Mouse (Mus musculus) heart, embryonic 11.5 days (tissue): ENCODE results near the gene Dcun1d5. TPM values are rescaled to one million over a fixed set of nuclear protein-coding genes. Genes with fewer than 3 reads are reported as not detected.
A peak's percentile ranks its signal among the peaks of the same experiment; 100 is the strongest.

Experiments
- ATAC-seq: fragments of 200-750 bp; cut with Nextera tagmentation; replicated peaks from 2 replicates; pipeline ENCODE4 v1.8.0; 2017; ENCODE audit warnings: moderate library complexity; ENCODE audit not compliant: insufficient number of reproducible peaks, low FRiP score, low TSS enrichment
- H3K27ac ChIP-seq: fragments of 300-500 bp; sonication (generic); 2 replicates; pipeline ENCODE4 v1.5.1; 2014; ENCODE audit warnings: mild to moderate bottlenecking, low read depth, low read length
- H3K27me3 ChIP-seq: fragments of 300-500 bp; sonication (generic); 2 replicates; pipeline ENCODE4 v1.6.1; 2014; ENCODE audit warnings: mild to moderate bottlenecking, low read length, mixed read lengths; ENCODE audit not compliant: control insufficient read depth, insufficient read depth
- H3K36me3 ChIP-seq: fragments of 300-500 bp; sonication (generic); 2 replicates; pipeline ENCODE4 v1.6.1; 2014; ENCODE audit warnings: mild to moderate bottlenecking, low read length, moderate library complexity, mixed read lengths; ENCODE audit not compliant: control insufficient read depth, insufficient read depth
- H3K4me1 ChIP-seq: fragments of 300-500 bp; sonication (generic); 2 replicates; pipeline ENCODE4 v1.6.1; 2014; ENCODE audit warnings: low read length; ENCODE audit not compliant: control insufficient read depth, insufficient read depth
- H3K4me2 ChIP-seq: fragments of 300-500 bp; sonication (generic); 2 replicates; pipeline ENCODE4 v1.6.1; 2014; ENCODE audit warnings: mild to moderate bottlenecking, moderate library complexity
- H3K4me3 ChIP-seq: fragments of 300-500 bp; sonication (generic); 2 replicates; pipeline ENCODE4 v1.5.1; 2014; ENCODE audit warnings: low read depth, low read length
- H3K9ac ChIP-seq: fragments of 300-500 bp; sonication (generic); 2 replicates; pipeline ENCODE4 v1.6.1; 2014; ENCODE audit warnings: mild to moderate bottlenecking, low read depth, low read length, moderate library complexity
- H3K9me3 ChIP-seq: fragments of 300-500 bp; sonication (generic); replicated peaks from 2 replicates; pipeline ENCODE4 v1.6.1; 2016; ENCODE audit warnings: low read length; ENCODE audit not compliant: control insufficient read depth
- WGBS: fragments of 180-500 bp; shearing (Covaris S2); extraction: QIAGEN DNeasy Blood & Tissue Kit; methylation state at CpG from one replicate; pipeline ENCODE4 v1.1.7; 2014; ENCODE audit not compliant: insufficient replicate concordance; 5-methylcytosine and 5-hydroxymethylcytosine counted together
- polyA plus RNA-seq: library from polyadenylated mRNA; unstranded; fragments of >200 nt; fragmentation: Nextera tagmentation; extraction: Ambion mirVana; gene quantifications from 2 replicates; pipeline ENCODE4 v1.2.1, GENCODE M21; 2014

The Dcun1d5 gene
- 94.1 and 97.6 TPM in 2 replicates for polyA plus RNA-seq

- peak within 1 kb of the TSS; percentile 95 for H3K4me3 ChIP-seq
- ATAC-seq, result peak; percentile 99
- peaks cover 2% of the 10 kb centered on the region; the same call in 1 of the 2 replicates for H3K4me1 ChIP-seq
- peak within 1 kb of the TSS; percentile 90 for H3K9ac ChIP-seq
- WGBS, result under 1% methylated on average over 62 of the region's 62 CpGs
- peak within 1 kb of the TSS; percentile 95 for H3K27ac ChIP-seq
- H3K27me3 ChIP-seq, result no peaks in the 10 kb centered on the region
- H3K36me3 ChIP-seq, result no peaks in the 10 kb centered on the region
- H3K9me3 ChIP-seq, result no peaks in the 10 kb centered on the region
- H3K4me2 ChIP-seq, result peak within 1 kb of the TSS; percentile 82
Observed at GRCm38 (mm10) chr9:7184172-7184896, at the start of gene Dcun1d5, which contains the start of gene Dync2h1. Dcun1d5 (plus strand) TSS chr9:7184520. Dync2h1 (minus strand) TSS chr9:7184446.

- H3K27ac ChIP-seq, result no peak overlapping the region
- H3K4me2 ChIP-seq, result no peak overlapping the region
- no peak overlapping the region for H3K4me3 ChIP-seq
- no peak overlapping the region for H3K9ac ChIP-seq
- no peaks in the 10 kb centered on the region for H3K27me3 ChIP-seq
- 78% methylated on average over 2 of the region's 2 CpGs for WGBS
- no peak for ATAC-seq
- H3K36me3 ChIP-seq, result no peaks in the 10 kb centered on the region
- no peaks in the 10 kb centered on the region for H3K9me3 ChIP-seq
- no peaks in the 10 kb centered on the region for H3K4me1 ChIP-seq
Observed at GRCm38 (mm10) chr9:7154391-7154790, 29.9 kb upstream of the Dcun1d5 start.

- H3K4me2 ChIP-seq, result no peak overlapping the region
- H3K27me3 ChIP-seq, result no peaks in the 10 kb centered on the region
- H3K27ac ChIP-seq, result no peak overlapping the region
- H3K4me3 ChIP-seq, result no peak overlapping the region
- H3K9ac ChIP-seq, result no peak overlapping the region
- ATAC-seq, result no peak
- H3K4me1 ChIP-seq, result no peaks in the 10 kb centered on the region
- WGBS, result 87% methylated on average over 7 of the region's 7 CpGs
- H3K36me3 ChIP-seq, result no peaks in the 10 kb centered on the region
- H3K9me3 ChIP-seq, result no peaks in the 10 kb centered on the region
Observed at GRCm38 (mm10) chr9:7158605-7159004, 25.7 kb upstream of the Dcun1d5 start.

DNA sequence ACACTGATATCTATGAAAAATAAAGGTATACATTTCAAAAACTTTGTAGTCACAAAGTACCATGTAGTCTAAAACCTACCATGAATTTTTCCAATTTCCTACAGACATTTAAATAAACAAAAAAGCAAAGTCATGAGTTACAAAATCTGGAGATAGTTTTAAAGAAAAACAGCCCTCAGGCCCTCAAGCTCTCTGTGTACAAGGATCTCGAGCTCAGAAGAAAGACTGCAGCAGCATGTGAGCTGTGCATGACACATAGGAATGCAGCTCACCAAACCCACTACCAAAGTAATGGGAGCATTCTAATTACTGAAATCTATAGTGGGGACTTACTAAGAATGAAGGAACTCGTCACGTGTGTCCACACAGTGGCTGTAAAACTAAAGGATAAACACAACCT, 24.6 kb upstream of the Dcun1d5 start:
- ATAC-seq, result no peak
- Histone ChIP-seq H3K9me3 (no peaks in the 10 kb centered on the region), H3K9ac (no peak overlapping the region), H3K4me2 (no peak overlapping the region), H3K27ac (no peak overlapping the region), H3K36me3 (no peaks in the 10 kb centered on the region), H3K27me3 (no peaks in the 10 kb centered on the region), H3K4me3 (no peak overlapping the region), H3K4me1 (no peaks in the 10 kb centered on the region)
- 71% methylated on average over 3 of the region's 3 CpGs for WGBS

DNA sequence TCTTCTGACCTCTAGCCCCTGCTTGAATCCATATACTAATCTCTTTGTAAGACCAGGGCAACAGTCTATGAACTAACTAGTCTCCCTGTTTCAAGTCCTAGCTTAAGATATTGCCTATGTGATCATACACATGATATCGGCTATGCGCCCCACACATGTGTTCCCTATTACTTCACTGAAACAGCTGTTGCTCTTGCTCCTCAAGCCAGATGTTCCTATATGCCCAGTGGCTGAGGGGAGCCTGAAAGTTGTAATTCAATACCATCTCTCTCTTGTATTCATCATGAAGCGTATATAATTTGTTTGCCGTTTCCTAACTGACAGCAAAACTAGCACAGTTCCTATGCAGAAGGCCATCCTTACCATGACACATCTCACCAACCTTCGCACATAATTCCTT, 23.6 kb upstream of the Dcun1d5 start:
- ATAC-seq, result no peak
- no peaks in the 10 kb centered on the region for H3K4me1 ChIP-seq
- 88% methylated on average over 5 of the region's 5 CpGs for WGBS
- H3K36me3 ChIP-seq, result no peaks in the 10 kb centered on the region
- no peak overlapping the region for H3K4me2 ChIP-seq
- no peaks in the 10 kb centered on the region for H3K27me3 ChIP-seq
- H3K27ac ChIP-seq, result no peak overlapping the region
- H3K9me3 ChIP-seq, result no peaks in the 10 kb centered on the region
- no peak overlapping the region for H3K4me3 ChIP-seq
- no peak overlapping the region for H3K9ac ChIP-seq

DNA sequence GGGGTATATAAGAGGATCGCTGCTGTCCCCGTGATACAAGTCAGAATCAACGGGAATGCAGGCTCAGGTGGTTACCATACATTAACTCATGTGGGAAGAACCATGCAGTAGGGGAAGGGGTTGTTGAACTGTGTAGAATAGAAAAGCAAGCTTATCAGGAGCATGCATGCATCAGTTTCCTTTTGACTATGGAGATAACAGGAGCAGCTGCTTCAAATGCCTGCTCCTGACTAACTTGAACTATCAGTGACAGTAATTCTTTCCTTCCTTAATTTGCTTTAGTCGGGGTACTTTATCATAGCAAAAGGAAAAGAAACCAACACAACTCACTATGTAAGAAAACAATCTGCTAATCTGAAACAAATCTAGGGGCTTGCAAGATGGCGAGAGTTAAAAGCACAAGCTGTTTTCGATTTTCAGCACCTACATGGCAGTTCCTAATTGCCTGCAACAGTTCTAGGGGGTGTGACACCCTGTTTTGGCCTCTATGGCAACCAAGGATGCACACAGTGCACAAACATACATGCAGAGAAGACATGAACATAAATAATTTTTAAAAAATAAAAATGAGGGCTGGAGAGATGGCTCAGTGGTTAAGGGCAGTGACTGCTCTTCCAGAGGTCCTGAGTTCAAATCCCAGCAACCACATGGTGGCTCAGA, 16.9 kb upstream of the Dcun1d5 start:
- H3K4me2 ChIP-seq, result no peak overlapping the region
- no peaks in the 10 kb centered on the region for H3K9me3 ChIP-seq
- no peak for ATAC-seq
- H3K36me3 ChIP-seq, result no peaks in the 10 kb centered on the region
- H3K4me3 ChIP-seq, result no peak overlapping the region
- H3K4me1 ChIP-seq, result no peaks in the 10 kb centered on the region
- no peaks in the 10 kb centered on the region for H3K27me3 ChIP-seq
- no peak overlapping the region for H3K9ac ChIP-seq
- 71% methylated on average over 6 of the region's 6 CpGs for WGBS
- H3K27ac ChIP-seq, result no peak overlapping the region

DNA sequence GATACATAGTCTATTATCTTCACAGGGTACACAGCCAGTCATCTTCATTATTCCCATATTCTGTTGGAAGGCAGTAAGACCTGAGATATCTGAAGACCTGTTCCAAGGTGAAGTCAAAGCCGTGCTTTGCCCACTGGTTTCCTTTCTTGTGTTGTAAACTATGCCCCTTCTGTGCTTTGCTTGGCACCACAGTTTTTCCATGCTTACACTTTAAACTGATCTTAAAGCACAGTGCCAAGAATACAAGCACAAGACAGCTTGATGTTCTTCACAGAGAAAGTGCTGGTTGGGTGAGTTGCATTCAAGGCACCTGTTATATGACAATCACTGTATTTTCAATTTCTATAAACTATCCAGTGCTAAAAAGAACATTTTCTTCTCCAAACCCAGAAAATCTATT, 10.6 kb upstream of the Dcun1d5 start:
- 90% methylated on average over 1 of the region's 1 CpGs for WGBS
- no peak for ATAC-seq
- Histone ChIP-seq H3K9me3 (no peaks in the 10 kb centered on the region), H3K4me2 (no peak overlapping the region), H3K9ac (no peak overlapping the region), H3K4me3 (no peak overlapping the region), H3K27ac (no peak overlapping the region), H3K27me3 (no peaks in the 10 kb centered on the region), H3K36me3 (no peaks in the 10 kb centered on the region), H3K4me1 (peaks cover 3% of the 10 kb centered on the region; the same call in 1 of the 2 replicates)

GRCm38 (mm10) chr9:7176618-7177610, 7.4 kb upstream of the Dcun1d5 start:
- H3K36me3 ChIP-seq, result no peaks in the 10 kb centered on the region
- peak overlapping the region; percentile 69 for H3K9ac ChIP-seq
- ATAC-seq, result peak; percentile 93
- H3K9me3 ChIP-seq, result no peaks in the 10 kb centered on the region
- H3K4me1 ChIP-seq, result peaks cover 3% of the 10 kb centered on the region; the same call in 1 of the 2 replicates
- peak overlapping the region; percentile 62 for H3K4me3 ChIP-seq
- H3K4me2 ChIP-seq, result peak overlapping the region; percentile 87
- 10% methylated on average over 41 of the region's 41 CpGs for WGBS
- no peak overlapping the region for H3K27ac ChIP-seq
- no peaks in the 10 kb centered on the region for H3K27me3 ChIP-seq
